Mouse (Mus musculus) megakaryocyte progenitor cell, adult 5-6 weeks (primary cell): ENCODE measurements around the gene 2610301B20Rik. TPM values are rescaled to one million over a fixed set of nuclear protein-coding genes. Genes with fewer than 3 reads are reported as not detected.
A peak's percentile ranks its signal among the peaks of the same experiment; 100 is the strongest.
"Not testable (repeated sequence)": the region's sequence is repeated elsewhere in the genome, so short reads cannot be mapped to it uniquely, and the experiment has no call there.

Experiments
- ATAC-seq: replicated peaks from 2 replicates; pipeline ENCODE4 v1.8.0; 2016; ENCODE audit warnings: mild to moderate bottlenecking, moderate TSS enrichment, inconsistent platforms; ENCODE audit not compliant: poor library complexity
- total RNA-seq, 2 experiments: library from RNA; stranded (forward) in 1 of 2; stranded (reverse) in 1 of 2; fragments of 157-497, 149-512 nt in 1 of 2; fragments of 200-1000 nt in 1 of 2; gene quantifications; 2 replicates each; pipeline versions ENCODE4 v1.2.3 to v1.2.4; 2015 to 2017

The 2610301B20Rik gene
- total RNA-seq, 2 experiments from 2014 or later = 6.3 to 25.4 TPM

GRCm38 (mm10) chr4:10905234-10905801 lies 31.0 kb downstream of the 2610301B20Rik start:
- ATAC-seq = peak; percentile 87

DNA sequence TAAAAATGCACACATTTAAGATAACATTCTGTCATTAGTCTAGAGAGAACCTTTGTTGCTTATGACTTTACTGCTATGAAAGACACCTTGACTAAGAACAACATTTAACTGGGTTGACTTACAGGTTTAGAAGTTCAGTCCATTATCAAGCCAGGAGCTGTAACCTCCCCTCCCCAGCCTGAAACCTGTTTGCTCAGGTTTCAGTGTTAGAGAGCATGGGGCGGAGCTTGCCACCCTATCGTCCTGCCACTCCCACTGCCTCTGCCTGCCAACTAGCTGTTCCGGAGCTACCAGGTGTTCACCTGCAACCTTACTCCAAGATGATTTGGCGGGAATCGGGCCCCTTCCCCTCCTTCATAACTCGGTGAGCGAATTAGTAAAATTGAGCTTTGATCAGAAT lies 37.1 kb downstream of the 2610301B20Rik start:
- ATAC-seq = not testable (repeated sequence)

DNA sequence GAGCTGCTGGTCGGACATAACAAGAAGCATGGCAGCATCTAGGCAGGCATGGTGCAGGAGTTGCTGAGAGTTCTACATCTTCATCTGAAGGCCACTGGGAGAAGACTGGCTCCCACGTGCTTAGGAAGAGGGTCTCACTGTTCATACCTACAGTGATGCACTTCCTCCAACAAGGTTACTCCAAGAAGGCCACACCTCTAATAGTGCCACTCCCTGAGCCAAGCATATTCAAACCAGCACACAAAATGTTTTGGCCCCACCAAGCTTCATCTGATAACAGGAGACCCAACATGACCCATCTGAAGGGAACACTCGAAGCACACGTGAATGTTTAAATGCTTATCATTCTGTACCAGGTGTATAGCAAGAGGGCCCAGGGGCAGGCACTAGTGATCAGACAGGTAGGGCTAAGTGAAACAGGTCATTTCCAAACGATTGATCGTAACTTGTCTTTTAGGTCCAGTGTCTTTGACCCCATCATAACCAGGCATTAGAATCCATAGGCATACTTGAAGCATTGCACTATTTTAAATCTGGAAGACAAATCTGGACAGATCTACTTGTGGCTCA lies 37.7 kb downstream of the 2610301B20Rik start:
- no peak for ATAC-seq

GRCm38 (mm10) chr4:10912611-10913301 lies 38.5 kb downstream of the 2610301B20Rik start:
- ATAC-seq = peak; percentile 76

- no peak for ATAC-seq
Measured at GRCm38 (mm10) chr4:10913409-10913808, 39.1 kb downstream of the 2610301B20Rik start.

- ATAC-seq = peak; percentile 85
Measured at GRCm38 (mm10) chr4:10914766-10915165, 40.5 kb downstream of the 2610301B20Rik start.

DNA sequence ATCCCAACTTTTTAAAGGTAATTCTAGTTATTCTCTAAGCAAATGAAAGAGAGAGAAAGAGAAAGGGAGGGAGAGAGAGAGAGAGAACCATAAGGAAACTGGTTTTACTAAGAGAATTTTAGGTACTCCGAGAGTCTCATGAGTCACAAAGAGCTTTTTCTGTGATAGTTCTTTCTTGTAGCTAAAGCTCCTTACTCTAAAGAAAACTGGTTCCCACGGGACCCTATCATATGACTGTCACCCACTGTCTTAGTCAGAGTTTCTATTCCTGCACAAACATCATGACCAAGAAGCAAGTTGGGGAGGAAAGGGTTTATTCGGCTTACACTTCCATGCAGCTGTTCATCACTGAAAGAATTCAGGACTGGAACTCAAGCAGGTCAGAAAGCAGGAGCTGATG lies 41.0 kb downstream of the 2610301B20Rik start:
- no peak for ATAC-seq

- peak; percentile 13 for ATAC-seq
Measured at GRCm38 (mm10) chr4:10918402-10918801, 44.1 kb downstream of the 2610301B20Rik start.

- ATAC-seq = peak; percentile 27
Measured at GRCm38 (mm10) chr4:10919097-10919496, 44.8 kb downstream of the 2610301B20Rik start.

DNA sequence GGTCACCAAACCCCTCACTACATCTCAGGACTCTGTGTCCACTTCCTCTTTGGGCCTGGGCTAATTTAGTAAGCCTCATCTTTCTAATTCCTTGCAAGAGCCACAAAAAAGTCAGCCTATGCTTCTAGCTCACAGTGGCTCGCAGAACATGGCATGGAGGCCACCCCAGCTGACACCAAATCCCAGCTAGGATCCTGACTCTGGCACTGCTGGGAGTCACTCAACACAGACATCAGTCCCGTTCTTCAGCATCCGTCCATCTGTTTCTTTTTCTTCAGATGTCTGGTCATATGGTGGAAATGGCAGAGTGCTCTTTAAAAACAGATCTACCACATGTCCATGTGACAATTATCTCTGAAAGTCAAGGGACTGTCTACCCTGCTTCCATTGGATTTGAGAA lies 45.2 kb downstream of the 2610301B20Rik start:
- ATAC-seq = no peak

DNA sequence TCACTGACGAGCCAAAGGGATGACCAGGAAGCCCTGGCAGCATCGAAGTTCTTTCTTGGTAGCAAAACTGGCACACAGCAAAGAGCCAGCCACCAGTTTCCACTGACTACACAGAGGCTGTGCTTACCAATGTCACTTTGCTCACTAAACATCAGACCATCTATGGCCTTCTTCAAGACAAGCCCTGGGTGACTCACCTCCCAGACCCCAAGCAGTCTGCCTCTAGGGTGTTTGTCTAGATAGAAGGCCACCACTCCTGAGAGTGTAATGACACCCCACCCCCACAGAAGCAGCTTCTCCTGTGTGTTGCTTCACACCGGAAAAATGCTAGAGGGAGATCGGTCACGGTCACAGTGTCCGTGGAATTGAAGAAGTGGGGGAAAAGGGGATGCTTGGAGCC lies 45.7 kb downstream of the 2610301B20Rik start:
- no peak for ATAC-seq

GRCm38 (mm10) chr4:10920622-10921021 lies 46.3 kb downstream of the 2610301B20Rik start:
- ATAC-seq = no peak

DNA sequence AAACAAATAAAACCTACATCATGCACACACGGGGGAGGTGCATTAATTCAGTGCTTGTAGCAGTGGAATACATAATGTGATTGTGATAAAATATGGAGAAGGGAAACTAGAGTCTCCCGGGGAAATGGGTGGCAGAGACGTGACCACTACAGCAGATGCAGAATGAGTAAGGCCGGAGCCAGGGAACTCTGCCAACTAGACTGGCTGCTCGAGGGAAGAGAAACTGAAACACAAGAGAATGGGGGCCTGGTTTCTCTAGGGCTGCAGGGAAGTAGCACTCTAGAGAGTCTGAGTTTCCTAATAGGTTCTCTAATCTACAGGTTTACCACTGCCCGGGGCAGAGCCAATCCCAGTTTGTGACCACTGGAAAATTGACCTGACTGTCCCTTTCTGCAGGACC lies 48.9 kb downstream of the 2610301B20Rik start:
- peak; percentile 64 for ATAC-seq

- ATAC-seq = no peak
Measured at GRCm38 (mm10) chr4:10924140-10924539, 49.8 kb downstream of the 2610301B20Rik start.

DNA sequence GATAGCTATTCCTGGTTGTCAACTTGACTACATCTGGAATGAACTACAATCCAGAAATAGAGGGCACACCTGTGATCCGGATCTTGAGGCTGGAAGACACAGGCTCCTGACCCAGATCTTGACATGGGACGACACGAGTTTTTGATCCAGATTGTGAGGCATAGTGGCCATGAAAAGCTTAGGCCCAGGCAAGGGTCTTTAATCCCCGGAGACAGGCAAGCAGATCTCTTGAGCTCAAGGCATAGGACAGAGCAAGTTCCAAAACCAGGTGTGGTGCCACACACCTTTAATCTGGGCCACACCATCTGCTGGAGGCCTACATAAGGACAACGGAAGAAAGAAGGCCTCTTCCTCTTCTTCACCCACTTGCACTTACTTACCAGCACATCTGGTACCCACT lies 50.2 kb downstream of the 2610301B20Rik start:
- no peak for ATAC-seq

DNA sequence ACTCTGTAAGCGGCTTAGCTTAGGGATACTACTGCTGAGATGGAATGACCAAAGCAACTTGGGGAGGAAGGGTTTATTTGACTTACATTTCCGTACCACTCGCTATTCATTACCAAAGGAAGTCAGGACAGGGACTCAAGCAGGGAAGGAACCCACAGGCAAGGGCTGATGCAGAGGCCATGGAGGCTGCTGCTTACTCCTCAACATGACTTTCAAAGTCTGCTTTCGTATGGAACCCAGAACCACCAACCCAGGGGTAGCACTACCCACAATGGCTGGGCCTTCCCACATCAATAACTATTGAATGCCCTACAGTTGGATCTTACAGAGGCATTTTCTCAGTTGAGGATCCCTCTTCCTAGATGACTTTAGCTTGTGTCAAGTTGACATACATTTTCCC lies 52.1 kb downstream of the 2610301B20Rik start:
- no peak for ATAC-seq

GRCm38 (mm10) chr4:10928158-10928557 lies 53.9 kb downstream of the 2610301B20Rik start:
- ATAC-seq = no peak

GRCm38 (mm10) chr4:10929726-10930125 lies 55.4 kb downstream of the 2610301B20Rik start:
- no peak for ATAC-seq

GRCm38 (mm10) chr4:10931040-10931439 lies 56.7 kb downstream of the 2610301B20Rik start:
- no peak for ATAC-seq

- no peak for ATAC-seq
Measured at GRCm38 (mm10) chr4:10932091-10932745, 57.9 kb downstream of the 2610301B20Rik start.

GRCm38 (mm10) chr4:10932782-10933181 lies 58.5 kb downstream of the 2610301B20Rik start:
- no peak for ATAC-seq

GRCm38 (mm10) chr4:10936766-10937165 lies 62.5 kb downstream of the 2610301B20Rik start:
- no peak for ATAC-seq
